Mouse (Mus musculus) heart, embryonic 15.5 days (tissue): ENCODE measurements around the gene Casp4. TPM values are rescaled to one million over a fixed set of nuclear protein-coding genes. Genes with fewer than 3 reads are reported as not detected.

Experiments used
- polyA plus RNA-seq: library from polyadenylated mRNA; unstranded; fragments of >200 nt; fragmentation: Nextera tagmentation; extraction: Ambion mirVana; gene quantifications from 2 replicates; pipeline ENCODE4 v1.2.1, GENCODE M21; 2015

Gene Casp4
- polyA plus RNA-seq, 1 experiment from 2014 or later: 2.1 TPM

Other genes with a start within 250 kb of the Casp4 start
- gene Casp1, start 10.3 kb upstream of the Casp4 start, polyA plus RNA-seq: 1.1 and 1.3 TPM in 2 replicates
- gene Casp12, start 36.6 kb downstream of the Casp4 start, polyA plus RNA-seq: 5.6 and 6.6 TPM in 2 replicates